Mouse (Mus musculus) CD4-positive helper T cell, adult 2 months (primary cell): ENCODE measurements around the gene Agpat2.

Experiments used
- DNase-seq: peaks from one replicate; pipeline ENCODE4 v3.0.0-alpha.2; 2012; ENCODE audit warnings: low read depth, missing footprints, low spot score

Agpat2 gene

GRCm38 (mm10) chr2:26626081-26626480 lies 21.9 kb upstream of the Agpat2 start:
- DNase-seq: no peak

DNA sequence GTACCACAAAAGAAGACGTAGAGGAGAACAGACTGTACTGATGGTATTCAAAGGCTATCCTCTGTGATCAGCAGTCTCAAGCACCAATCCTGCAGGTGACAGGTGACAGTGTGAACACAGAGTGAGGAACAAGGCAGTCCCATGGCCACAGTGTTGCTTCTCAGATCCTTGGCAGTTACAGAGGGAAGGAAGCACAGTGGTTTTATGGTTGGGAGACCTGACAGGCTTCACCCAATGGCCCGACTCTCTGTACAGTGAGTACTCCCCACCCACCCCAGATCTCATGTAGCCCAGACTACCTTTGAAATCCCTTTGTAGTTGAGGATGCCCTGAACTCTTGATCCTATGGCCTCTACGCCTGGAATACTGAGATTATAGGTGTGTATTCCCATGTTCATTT lies 21.2 kb upstream of the Agpat2 start:
- no peak for DNase-seq

DNA sequence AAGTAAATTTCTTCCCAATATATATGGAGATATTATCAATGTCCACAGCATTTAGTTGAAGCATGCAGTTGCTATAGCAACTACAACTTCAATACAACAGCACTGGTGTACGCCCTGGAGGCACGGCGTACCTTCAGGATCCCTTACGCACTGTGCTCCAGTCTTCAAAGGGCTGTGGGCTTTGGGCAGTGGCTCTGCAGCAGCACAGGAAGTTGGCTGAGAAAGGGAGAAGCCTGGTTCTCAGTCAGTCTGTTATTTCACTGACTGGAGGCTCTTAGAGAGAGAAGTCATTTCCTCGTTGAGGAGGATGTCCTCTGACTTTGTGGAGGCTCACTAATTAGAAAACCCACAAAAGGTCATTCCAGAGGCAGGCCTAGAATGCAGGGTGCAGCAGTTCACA lies 18.8 kb upstream of the Agpat2 start:
- peak; percentile 80 for DNase-seq

DNA sequence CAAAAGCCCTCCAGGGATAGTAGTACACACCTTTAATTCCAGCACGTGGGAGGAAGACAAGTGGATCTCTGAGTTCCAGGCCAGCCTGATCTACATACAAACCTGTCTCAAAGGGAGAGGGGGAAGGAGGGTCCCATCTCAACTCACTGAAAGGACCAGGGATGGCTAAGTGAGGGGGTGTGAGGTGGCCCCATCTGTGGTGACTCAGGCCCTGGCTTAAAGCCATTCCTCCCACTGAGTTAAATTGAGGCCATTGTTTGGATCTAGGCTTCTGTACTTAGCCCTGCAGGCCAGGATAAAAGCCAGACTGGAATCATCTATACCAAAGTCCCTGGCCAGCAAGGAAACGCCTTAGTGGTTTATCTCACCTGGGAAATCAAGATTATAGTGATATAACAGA lies 17.0 kb upstream of the Agpat2 start:
- DNase-seq: no peak

DNA sequence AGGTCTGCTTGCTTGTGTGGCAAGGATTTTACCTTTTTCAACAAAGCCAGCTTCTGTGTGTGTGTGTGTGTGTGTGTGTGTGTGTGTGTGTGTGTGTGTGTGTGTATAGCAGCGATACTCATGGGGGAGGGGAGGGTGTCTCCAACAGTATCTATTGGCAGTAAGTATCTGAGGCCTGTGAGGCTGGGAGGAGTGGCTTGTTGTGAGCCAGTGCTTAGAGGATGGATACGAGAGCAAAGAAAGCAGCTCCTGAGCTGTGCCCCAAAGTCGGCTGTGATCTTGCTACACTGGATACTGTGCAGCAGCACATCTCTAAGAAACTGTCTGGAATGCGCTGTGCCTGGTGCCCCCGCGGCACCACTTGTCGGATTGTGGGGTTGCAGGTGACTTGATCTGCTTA lies 13.7 kb upstream of the Agpat2 start:
- DNase-seq: no peak

DNA sequence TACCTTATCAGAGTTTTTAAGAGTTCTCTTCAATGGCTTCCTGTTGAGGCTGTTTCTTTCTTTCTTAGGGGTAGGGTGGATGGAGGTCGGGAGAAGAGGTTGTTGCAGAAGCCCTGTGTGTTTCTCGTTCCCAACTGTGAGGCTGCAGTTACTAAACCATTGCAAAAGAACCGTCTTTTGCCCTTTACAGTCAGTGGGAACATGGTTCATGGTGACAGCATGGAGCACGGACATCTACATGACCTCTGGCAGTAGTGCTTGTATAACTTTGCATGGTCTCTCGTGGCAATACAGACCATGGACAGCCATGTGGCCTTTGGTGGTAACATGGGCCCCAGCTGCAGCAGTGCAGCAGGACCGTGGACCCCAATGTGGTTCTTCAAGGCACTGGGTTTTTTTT lies 13.1 kb upstream of the Agpat2 start:
- no peak for DNase-seq

DNA sequence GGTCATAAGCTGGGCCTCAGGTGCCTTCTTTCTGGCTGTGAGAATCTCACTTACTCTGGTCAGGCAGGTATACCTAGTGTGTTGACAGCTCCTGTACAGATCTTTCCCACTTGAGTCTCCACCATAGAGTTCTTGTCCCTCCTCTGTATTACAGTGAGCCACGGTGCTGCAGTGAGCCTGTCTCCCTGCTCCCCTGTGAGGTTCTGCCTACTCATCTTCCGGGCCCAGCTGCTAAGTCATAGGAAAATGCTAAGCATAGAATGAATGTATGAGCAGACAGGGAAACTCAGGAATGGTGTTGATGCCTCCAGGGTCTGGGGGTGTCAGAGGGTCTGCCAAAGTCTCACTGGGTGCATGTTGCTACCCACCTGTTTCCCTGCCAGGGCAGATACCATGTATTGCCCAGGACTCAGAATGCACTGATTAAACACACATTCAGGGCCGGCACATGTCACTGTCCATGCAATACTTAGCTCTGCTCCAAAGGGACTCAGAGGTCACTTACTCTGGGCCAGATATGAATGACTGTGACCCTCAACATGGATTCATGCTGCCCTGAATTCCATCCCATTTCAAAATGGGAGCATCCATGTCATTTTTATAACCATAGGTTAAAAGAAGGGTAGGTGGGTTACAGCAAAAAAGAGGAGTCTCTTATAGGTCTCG lies 11.4 kb upstream of the Agpat2 start:
- DNase-seq: no peak

DNA sequence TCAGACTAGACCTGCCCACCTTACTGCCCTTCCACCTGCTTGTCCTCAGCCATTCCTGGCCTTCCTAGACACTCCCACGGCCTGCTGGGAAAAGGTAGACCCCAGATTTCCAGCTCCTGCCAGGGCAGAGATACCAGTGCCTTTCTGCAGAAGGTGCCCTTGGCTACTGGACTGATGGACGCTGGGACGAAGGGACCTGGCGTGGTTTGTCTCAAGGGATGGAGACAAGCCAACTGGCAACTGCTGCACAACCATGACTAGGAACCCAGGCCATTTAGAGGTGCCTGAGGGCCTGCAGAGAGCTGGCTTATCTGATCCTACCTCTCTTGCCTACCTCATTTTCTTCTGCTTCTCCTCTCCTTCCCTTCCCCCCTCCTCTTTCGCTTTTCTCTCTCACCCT lies 10.7 kb upstream of the Agpat2 start:
- no peak for DNase-seq

DNA sequence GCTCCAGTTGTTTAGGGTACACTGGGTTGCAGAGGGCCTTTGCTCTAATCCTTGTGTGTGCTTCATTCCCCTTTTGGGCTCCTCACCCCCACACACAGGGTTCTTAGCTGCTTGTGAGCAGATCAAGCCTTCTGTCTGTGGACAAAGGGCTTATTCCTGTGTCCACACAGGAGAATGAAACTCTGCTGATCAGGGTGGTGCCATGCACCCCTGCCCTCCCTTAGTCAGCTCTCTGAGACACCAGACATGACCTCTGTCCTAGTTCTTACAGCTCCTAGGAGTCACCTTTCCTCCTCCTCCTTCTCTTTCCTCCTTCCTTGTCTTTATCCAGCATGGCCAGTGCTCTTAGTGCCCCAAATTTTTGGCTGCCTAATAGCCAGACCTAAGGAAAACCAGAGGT lies 7.7 kb upstream of the Agpat2 start:
- no peak for DNase-seq

- DNase-seq: no peak
These were observed 6.8 kb upstream of the Agpat2 start for GRCm38 (mm10) chr2:26611054-26611453.

- no peak for DNase-seq
These were observed 6.3 kb upstream of the Agpat2 start for GRCm38 (mm10) chr2:26610526-26610925.

GRCm38 (mm10) chr2:26609261-26609661 lies 5.0 kb upstream of the Agpat2 start:
- no peak for DNase-seq

DNA sequence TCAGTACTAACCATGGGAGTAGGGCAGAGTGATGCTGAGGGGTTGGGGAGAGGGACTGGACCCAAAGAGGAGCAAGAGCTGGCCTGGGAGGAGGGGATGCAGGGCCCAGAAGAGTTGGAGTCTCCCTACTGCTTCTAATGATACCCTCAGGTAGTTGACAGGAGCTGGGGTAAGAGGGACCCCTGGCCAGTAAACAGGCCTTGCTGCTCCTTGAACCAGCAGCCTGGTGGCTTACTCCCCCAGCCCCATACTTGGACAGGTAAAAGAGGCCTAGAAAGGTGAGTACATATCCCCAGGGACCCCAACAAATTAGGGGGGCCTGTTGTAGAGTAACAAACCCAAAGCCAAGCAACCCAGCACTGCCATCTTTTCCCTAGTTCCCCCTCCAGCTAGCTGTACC lies 4.6 kb upstream of the Agpat2 start:
- DNase-seq: no peak

DNA sequence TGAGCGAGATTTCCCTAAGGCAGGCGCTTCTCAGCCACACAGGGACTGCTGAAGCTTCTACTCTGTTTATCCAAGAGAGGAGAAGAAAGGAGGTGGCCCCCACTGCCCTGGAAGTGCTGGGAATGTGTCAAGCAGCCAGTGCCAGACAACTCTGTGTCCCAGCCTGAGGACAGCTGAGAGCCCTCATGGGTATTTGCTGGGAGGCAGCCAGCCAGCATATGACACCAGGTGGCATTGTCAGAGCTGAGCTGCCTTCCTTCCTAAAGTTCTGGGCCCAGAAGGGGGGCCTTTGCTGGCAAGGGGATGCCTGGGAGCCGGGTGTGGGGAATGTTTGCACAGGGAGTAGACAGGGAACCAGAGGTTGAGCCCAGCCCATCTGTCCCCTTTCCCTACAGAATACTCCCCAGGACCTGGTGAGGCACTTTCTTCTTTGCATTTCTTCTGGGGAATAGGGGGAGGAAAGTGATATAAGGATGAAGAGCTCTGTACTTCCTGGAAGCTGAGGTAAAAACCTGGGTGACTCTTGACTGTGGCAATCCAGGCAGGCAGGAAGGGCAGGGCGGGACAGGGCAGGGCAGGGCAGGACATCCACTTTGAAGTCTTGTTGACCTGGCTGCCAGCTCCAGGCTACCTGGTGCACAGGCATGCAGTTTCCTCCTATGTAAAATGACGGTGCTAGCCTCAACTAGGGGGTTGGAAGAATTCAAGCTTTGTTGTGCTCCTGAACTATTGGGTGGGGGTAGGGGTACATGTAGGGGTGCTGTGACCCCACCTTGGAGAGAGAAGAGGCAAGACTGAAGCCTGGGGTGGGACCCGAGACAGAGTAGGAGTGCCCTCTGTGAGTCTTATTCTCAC lies 3.1 kb upstream of the Agpat2 start:
- DNase-seq: no peak

GRCm38 (mm10) chr2:26606579-26606978 lies 2.4 kb upstream of the Agpat2 start:
- DNase-seq: no peak

DNA sequence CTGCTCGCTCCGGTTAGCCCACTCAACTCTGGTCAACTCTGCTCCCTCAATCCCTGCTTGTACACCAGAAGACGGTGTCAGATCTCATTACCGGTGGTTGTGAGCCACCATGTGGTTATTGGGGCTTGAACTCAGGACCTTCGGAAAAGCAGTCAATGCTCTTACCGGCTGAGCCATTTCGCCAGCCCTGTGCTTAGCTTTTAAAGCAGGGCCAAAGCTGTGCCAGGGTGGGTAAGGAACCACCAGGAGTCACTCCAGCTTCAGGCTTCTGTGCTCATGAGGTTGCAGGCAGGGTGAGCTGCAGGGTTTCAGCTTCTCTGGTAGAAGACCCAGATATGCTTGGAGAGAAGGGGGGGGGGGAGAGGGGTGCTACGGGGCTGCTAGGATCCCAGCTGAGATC lies 1.1 kb upstream of the Agpat2 start:
- no peak for DNase-seq

GRCm38 (mm10) chr2:26603159-26603558 lies 1.1 kb downstream of the Agpat2 start:
- no peak for DNase-seq

- no peak for DNase-seq
These were observed 1.6 kb downstream of the Agpat2 start for GRCm38 (mm10) chr2:26602631-26603030.

DNA sequence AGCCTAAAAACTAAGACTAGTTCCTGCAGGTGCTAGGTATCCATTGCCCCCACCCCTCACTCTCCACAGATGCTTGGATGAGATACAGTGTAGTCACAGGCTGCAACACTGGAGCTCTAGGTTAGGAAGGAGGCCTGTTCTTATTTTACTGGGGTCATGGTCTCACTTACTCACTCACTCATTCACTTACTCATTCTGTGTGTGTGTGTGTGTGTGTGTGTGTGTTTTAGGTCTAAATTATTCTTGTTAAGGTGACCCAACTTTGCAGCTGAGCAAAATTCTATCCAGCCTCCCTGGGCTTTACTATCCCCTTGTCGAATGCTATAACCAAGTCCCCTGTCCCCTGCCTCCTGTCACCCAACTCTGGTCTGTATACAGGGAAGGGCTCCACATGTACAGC lies 2.6 kb downstream of the Agpat2 start:
- no peak for DNase-seq

GRCm38 (mm10) chr2:26600664-26601063 lies 3.6 kb downstream of the Agpat2 start:
- no peak for DNase-seq

DNA sequence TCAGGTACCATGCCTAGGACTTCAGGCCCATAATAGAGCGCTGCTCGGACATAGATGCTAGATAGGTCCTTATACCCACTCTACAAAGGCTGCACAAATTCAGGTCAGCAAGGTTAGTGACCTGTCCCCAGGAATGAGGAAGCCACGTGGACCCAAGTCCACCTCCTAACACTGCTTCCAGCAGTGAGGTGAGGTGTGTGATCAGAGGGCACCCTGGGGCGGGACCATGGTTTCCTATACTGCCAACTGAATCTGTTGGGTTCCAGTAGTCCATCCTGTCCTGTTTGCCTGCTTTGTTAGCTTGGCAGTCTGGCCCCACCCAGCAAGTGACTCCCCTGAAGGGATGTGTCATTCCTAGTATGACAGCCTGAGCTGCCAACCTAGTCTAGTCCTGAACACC lies 4.3 kb downstream of the Agpat2 start:
- DNase-seq: no peak

DNA sequence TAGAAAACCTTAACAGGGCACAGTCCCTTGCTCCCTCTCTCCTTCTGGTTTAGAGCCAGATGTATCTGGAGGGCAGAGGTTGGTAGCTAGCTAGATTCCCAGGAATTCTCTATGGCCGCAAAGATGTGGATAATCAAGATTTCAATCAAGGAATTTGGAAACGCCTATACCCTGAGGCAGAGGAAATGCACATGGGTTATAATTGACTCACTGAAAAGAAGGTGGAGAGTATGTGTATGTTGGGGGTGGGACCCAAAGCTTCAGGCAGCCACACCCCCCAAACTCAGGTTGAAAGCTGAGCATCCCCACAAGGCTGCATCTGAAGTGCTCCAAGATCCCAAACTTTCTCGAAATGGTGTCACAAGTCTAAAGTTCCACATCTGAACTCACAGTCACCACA lies 5.8 kb downstream of the Agpat2 start:
- DNase-seq: no peak

- DNase-seq: no peak
These were observed 6.4 kb downstream of the Agpat2 start for GRCm38 (mm10) chr2:26597810-26598209.
